Mouse (Mus musculus) embryo, embryonic 11.5 days (tissue): Measurements from ENCODE around the gene Inpp4b.

Experiments used
- DNase-seq: peaks from one replicate; pipeline ENCODE4 v3.0.0-alpha.2; 2012; ENCODE audit warnings: low read depth, low spot score

Gene Inpp4b

DNA sequence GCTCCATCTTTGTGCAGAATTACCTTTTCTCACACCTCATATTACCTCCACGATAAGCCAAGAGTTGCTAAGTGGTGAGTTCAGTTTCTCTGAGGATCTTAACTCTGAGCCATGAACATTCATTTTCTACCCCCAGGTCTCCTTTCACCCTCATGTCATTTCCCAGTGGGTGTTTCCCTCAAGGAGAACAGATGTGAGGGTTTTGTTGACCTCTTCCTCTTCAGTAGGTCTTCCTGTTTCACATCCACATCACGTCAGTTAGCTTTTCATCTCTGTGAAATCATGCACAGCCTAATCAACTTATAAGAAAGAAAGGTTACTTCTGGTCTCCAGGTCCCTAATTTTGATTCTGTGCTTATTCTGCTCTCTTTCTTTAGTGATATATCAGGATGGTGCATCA, 124.4 kb downstream of the Inpp4b start:
- DNase-seq: no peak

DNA sequence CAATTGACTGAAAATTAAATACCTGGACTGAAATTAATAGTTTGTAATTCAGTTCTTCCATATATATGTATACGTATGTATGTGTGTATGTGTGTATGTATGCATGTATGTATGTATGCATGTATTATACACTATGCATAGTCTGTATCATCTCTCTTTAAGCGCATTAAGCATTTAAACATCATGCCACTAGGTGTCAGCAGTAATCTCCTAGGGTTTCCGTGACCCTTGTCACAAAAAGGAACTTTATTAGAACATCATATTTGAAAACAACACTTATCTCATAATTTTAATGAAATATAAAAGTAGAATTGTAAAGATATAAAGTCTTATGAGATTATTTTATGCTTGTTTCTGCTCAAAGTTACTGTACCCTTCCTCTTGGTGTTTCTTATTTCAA, 136.3 kb downstream of the Inpp4b start:
- DNase-seq: no peak

DNA sequence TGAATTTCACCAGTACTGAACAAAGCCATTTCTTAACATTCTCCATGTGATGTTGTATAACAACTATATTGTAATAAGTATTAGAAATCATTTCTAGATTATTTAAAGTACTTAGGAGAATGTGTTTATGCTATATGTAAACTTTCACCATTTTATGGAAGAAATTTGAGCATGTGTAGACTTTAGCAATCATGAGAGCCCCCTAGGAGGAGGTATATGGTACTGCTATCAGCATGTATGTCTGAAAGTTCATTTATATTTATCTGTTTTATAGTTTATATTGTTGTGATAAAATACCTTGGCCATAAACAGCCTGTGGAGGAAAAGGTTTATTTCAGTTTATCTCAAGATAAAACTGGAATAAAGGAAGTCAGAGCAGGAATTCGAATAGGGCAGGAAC, 141.5 kb downstream of the Inpp4b start:
- DNase-seq: no peak

DNA sequence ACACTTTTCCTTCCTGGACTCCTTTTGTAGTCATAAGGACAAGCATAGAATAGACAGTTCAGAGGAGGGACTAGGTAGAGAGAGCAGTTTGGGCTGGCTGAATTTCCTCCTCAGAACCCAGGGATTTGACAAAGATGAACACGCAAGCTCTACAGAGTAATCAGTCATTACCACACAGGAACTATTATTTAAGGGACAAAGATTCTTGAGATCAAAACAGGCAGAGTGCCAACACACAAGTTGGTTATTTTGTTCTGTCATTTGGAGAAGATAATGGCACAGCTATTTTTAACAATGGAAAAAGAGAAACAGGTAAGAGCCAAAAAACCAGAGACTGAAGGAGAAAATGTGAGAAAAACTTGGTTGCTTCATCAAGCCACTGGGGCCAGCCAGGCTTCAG, 143.3 kb downstream of the Inpp4b start:
- DNase-seq: no peak

DNA sequence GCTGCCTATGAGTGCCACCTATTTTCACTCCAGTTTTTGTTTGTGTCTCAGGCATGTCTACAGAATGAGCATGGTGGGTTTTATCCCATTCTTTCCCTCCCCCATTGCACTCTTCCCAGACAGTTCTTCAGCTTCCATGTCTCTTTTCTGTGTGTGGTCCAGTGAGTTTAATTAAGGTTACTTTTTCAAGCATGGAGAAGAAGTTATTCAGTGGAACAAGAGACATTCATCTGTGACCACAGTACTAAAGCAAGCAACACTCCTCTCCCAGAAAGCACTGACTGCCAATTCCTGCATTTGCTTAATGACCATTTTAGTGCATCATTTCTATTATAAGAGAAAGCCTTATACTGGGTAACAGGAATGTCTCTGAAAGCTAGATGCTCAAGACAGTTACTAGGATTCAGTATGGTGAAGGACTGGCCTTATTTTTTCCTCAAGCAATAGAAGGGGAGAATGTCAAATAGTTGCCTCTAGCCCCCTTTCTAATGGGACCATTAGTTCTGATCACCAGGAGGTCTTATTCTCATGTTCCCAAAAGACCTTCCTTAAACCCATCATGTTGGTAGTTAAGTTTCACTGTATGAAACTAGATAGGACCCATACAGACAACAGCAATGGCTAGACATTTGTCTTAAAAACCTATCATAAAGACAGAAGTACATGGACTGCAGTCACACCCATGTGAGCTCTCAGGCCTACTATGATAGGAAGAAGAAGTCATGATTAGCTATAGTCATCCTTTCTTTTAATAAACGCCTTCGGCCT, 147.7 kb downstream of the Inpp4b start:
- no peak for DNase-seq

DNA sequence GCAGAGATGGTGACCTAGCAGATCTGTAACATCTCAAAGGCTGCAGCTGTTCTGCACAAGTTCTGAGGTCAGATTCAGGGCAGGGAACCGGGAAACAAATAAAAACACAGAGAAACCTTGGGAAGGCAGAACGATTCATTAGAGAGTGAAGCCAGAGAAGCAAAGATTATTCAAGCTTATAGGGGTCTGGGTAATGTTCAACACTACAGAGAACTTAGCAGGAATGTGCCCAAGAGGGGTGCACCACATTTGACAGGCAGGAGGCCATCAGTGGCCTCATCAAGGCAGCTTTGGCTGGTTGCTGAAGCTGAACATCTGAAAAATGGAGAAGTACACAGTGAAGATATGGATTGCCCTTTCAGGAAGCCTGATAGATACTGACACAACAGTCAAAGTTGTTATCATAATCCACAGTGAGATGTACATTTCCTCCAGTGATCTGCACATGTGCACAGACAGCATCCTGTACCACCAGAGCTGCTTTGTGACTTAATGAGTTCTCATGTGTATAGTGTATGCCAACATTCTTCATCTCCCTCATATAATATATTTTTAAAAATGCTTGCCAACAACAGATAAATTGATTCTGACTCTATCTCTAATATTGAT, 148.8 kb downstream of the Inpp4b start:
- DNase-seq: no peak

DNA sequence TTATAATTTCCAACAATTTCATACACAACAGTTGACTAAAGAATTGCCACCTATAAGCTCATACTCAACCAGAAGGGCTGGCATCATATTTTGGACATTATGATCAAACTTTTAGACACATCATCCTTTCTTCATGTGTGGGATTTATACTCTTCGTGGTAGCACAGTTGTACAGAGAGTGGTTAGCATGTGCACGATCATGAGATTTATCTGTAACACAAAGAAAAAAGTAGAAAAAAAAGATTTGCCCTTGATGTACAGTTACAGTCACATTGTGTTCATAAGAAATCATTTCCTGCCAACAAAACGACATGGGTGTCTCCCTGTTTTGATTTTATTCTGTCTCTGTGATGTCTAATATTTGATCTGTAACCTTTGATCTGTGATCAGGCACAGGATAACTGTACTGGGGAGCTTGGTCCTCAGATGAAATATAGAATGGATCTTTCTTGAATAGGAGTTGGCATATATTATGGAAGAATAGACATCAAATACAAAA, 149.4 kb downstream of the Inpp4b start:
- no peak for DNase-seq

DNA sequence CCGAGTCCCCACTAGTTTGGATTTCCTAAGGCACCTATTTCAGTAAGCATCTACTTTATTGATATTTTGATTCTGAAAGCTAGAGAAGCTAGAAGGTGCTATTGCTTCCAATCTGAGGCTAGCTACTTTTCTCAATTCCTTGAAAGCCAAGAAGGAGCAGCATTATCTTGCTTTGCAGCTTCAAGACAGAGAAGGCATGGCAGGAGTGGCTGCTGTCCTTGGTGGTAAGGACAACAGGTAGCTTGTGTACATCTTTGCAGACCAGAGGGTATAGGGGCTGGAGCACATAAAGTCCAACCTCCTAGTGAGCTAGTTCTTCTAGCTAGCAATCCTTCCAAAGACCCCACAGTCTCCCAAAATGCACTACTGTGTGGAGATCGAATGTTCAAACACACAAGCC, 152.5 kb downstream of the Inpp4b start:
- DNase-seq: no peak

DNA sequence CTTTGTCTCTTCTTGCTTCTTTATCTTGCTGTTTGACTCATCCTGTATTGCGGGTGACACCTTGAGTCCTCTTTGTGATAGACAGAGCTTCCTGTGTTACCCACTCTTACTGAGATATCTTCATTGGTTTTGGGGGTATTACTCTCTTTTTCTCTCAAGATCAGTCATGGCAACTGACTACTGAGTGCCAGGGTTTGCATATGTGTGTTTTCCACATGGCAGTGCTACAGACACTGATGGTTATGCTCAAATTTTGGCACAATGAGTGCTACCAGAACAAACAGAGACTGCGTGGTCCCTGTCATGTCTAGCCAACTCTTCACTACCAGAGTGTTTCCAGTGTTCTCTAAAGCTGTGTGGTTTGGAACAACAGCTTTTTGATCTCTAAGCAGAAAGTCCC, 155.3 kb downstream of the Inpp4b start:
- DNase-seq: no peak

DNA sequence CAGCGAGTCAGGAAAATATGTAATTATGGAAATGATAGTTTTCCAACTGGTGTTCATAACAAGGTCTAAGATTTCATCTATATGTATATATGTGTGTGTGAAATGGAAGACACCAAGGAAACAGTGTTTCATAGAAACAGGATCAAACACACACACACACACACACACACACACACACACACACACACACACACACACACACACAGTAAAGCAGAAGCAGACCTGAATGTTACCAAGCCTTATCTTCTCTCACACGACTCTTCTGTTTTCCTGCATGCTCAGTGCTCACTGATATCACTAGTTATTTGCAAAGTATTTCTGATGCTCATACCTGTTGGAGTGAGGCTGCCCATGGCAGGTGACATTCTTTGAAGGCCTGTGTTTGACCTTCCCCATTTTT, 159.9 kb downstream of the Inpp4b start:
- no peak for DNase-seq

DNA sequence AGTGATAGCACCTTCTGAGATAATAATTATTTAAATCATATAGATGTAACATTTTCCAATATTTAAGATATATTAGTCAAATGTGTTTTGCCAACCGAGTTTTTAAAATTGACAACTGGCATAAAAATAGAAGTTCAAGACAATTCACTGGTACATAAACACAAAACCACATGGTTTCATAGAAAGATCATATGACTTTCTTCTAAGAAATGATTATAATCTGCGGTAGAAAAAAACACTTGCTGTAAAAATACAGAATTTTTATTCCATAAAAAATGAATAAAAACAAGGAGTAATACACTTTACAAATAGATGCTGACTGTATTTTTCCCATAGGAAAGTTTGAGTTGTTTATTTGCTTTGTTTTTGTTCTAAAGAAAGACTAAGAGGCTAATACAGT, 160.6 kb downstream of the Inpp4b start:
- DNase-seq: no peak

DNA sequence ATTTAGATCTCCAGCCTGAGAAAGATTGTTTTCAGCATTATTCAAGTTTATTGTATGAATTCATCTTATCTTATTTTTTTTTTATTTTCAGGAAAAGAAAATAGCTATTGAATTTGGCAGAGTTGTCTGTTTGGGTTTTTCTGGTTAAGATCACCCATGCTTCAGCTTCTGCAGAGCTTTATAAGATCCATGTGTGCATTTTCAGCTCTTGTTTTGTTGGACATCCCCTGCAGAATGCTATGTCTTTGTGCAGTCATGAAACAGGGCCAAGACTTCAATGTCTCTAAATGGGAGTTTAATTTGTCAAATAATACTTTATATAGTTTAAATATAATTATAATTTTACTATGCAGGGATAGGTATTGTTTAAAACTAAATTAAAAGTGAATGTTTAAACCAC, 170.5 kb downstream of the Inpp4b start:
- no peak for DNase-seq

DNA sequence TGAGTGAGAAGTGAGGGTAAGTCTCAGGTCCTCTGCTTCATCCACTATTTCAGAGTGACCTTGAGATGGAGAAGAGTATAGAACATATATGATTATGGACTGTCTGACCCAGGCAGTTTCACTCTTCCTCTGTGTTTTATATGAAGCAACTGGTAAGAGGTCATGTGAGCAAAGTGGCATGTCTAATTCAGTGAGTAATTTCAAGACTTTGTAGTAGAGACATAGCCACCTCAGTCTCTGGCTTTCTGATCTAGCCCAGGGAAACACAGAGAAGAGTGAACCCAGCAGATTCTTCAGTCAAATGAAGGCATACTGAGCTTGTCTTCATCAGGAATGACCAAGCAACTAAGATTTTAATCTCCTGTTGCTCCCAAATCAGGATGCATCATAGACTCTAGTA, 172.1 kb downstream of the Inpp4b start:
- no peak for DNase-seq

DNA sequence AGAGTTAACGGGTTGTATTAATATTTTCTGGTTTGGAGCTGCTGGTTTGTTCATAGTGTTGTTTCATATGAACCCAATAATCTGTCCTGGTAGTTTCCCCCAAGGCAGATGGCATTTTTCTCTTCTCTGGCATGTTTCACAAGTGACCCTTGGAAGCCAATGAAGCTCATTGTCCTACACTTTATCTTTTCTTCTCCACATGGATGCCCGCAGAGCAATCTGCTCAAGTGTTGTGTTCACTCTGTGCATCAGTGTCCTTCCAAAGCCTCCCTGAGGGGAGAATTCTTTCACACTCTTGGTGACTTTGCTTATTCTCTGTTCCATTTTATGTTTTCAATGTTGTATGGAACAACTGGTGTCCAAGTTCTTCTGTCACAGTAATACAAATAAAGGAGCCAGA, 179.7 kb downstream of the Inpp4b start:
- DNase-seq: no peak

DNA sequence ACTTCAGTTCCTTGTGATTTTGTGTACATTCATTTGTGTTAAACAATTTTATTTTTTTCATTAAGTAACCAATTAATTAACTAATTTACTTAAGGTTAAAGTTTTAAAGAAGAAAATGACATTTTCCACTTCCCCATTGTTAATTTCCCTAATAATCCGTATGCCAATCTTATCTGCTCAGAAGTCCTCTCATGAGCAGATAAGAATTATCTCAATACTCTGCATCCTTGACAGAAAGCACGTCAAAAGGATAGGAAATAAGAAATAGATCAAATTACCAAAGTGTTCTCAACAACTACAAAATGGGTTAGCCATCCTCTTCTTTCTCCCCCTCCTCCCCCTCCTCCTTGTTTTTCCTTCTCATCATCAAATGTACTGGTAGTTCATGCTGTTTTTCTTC, 182.2 kb downstream of the Inpp4b start:
- no peak for DNase-seq

DNA sequence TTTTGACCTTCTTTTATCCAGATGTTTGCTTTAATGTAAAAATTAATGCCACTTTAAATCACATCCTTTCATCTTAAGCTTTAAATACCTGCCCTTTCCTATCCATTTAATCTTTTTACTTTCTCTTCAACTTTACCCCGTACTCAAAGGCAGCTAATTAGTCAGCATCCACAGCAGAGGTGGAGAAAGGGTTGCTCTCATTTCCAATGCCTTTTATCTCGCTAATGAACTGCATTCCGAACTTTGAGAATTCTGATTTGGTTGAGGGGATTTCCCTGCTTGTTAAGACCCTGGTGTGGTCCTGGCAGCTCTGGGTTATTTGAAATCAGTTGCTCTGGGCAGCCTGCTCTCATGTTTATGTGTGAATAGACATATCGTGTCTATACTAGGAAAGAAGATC, 185.3 kb downstream of the Inpp4b start:
- no peak for DNase-seq

DNA sequence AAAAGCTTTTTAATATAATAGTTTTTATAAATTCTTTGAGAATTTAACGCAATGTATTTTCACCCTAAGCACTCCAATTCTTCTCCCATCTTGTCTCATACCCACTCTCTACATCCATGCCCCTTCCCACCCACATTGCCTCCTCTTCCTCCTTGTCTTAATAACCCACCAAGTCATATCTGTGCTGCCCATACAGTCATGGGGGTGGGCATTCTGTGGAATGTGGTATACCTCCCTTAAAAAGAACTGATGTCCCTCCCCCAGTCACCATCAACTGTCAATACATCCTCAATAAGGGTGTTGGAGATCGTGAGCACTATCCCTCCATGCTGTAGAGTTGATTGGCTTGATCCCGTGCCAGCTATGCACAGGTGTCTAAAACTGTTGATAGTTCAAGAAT, 196.0 kb downstream of the Inpp4b start:
- no peak for DNase-seq

DNA sequence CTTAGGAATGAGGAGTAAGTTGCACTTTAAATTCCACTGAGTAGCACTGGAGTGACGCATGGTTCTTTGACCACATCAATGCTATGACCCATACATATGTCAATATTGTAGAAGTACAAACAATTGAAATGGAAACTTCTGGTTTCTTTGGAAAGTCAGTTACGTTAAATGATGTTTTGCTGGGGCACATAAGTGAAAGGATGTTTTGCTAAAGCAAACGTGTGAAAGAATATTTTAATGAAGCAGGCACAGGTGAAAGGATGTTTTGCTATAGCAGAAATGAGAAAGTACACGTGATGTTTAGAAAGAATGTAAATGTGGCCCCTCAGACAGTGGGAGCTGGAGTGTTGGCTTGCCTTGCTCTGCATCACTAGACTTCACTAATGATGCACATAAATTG, 216.2 kb downstream of the Inpp4b start:
- no peak for DNase-seq

DNA sequence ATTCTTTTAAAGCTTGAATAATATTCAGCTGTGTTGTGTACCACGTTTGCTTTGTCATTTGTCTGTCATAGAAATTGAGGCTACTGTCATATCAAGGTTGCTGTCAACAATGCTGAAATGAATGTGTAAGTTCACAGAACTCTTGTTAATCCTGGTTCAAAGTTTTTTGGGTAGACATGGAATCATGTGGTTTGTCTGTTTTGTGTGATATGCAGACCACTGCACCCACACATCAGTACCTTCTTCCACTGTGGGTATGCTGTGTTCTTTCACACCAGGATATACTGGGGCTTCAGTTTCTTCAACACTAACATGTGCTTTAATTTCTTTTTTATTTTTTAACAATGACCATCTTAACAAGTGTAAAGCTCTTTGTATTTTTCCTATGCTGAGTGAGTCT, 220.0 kb downstream of the Inpp4b start:
- DNase-seq: no peak

DNA sequence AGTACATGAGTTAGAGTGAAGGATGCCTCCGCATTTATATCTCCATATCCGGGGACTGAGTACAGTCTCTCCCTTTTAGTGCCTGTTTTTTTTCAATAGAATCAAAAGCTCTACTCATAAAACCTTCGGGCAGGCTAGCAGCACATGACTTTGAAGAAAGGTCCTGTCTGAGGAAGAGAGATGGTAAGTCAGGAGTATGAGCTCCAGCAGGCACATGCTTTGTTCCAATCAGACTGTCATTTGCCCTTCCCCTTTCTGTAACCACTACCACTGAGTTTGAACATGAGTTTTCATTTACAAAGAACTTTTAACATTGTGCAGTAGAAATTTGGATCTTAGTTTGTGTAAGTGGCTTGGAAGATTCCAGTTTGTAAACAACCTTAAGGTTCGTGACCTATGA, 223.1 kb downstream of the Inpp4b start:
- no peak for DNase-seq

DNA sequence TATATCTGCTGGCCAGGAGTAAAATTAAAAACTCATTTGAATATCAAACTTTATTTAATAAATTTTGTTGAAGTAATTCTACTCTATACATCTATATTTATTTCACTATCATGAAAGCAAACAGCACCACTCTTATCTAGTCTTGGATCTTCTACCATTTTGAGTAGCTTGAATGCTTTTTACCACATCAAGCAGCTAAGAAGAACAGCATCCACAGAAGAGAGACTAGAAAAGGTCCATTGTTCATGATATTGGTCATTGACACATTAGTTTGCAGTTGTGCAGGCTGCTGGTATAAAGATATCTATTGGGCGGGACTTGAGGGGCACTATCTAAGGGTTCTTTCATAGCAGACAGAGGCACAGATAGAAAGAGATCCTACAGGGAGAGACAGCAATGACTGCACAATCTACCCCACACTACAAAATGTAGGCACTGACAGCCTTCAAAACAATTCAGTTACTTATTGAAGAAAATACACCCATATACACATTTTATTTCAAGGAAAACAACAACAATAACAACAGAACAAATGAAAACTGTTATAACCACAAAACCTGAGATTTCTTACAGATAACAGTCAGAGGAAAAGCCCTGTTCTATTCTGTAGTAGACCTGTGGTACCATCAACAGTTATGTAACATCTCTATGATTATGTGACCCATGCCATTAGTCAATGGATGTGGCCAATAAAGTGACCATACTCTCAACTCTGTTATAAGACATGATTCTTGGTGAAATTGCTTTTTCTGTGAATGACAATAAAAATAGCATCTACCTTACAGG, 230.2 kb downstream of the Inpp4b start:
- DNase-seq: no peak

DNA sequence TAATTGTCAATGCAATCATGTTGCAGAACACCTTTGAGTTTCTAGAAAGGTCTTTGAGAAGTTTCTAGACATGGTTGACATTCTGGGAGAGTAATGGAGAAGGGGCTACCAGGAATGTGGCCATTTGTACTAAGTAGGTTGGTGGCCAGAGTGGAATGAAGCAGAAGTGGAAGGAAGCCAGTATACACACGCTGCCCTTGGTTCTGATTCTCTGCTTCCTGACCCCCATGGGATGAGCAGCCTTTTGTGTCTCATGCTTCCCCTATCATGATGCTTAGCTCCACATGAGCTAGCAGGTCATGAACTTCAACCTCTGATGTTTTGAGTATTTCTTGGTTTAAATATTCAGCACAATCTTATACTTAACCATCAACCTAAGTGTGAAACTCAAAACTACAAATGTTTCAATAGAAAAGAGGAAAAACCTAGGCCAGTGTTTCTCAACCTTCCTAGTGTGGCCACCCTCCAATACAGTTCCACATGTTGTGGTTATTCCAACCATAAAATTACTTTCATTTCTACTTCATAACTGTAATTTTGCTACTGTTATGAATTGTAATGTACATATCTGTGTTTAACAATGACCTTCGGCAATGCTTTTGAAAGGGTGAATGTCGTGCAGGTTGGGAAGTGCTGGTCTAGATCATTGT, 233.0 kb downstream of the Inpp4b start:
- no peak for DNase-seq
